Mouse (Mus musculus) heart, adult 2 months (tissue): ENCODE measurements around the gene Kdm1a.

Experiments used
- CTCF ChIP-seq: fragments of 200-600 bp; IDR thresholded peaks from 2 replicates; pipeline ENCODE4 v1.8.1; 2022; ENCODE audit warnings: antibody characterized with exemption, mild to moderate bottlenecking, moderate library complexity
- EP300 ChIP-seq: fragments of 200-500 bp; IDR thresholded peaks from 2 replicates; pipeline ENCODE4 v1.6.1; 2011; ENCODE audit warnings: low read depth, low read length, control low read depth; ENCODE audit not compliant: insufficient read depth
- POLR2A ChIP-seq: fragments of 200-500 bp; IDR thresholded peaks from 2 replicates; pipeline ENCODE4 v1.6.1; 2011; ENCODE audit warnings: mild to moderate bottlenecking, low read depth, low read length, control low read depth; ENCODE audit not compliant: insufficient read depth

DNA sequence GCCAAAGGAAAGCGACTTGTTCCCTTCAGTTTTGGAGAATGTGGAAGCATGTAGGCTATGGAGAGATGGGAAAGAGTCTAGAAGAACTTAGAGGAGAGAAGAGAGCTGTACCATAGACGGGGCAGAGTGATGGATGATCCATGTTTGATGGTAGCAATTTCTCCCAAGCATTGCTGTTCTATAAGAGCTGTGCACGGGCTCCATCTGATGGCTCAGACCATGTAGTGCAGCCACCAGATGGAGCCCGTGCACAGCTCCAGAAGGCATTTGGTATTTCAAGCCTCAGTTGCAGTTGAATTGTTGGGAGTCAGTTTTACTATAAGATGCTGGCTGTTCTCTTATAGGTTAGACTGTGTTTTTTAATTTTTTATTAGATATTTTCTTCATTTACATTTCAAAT lies 76.1 kb downstream of the Kdm1a start:
- peak; percentile 81 for TF ChIP-seq CTCF
- 0 out of 2 replicates have a peak, but pooled peaks have one; percentile 34 for TF ChIP-seq EP300
- no peak for TF ChIP-seq POLR2A
